Comparison of ENCODE assay signal across 8 mouse cellular contexts in genomic region chr2:90624920-90625319, GRCm38 (mm10). TPM values are rescaled to one million over a fixed set of nuclear protein-coding genes. Genes with fewer than 3 reads are reported as not detected.
DNase-seq lines count a peak whose midpoint lies in the region; ATAC-seq lines count a peak whose summit lies in the region.

No protein-coding gene starts in this region.

- peak overlapping the region; percentile 19; the same call in 1 of the 2 replicates for H3K4me2 ChIP-seq in heart, embryonic 12.5 days
- H3K4me2 ChIP-seq in liver, embryonic 13.5 days: no peak overlapping the region

- peak; percentile 49 for DNase-seq in CD4-positive helper T cell, adult 2 months (ENCODE audit: low read depth, low spot score)
- DNase-seq in adrenal gland, postnatal 14 days: peak; percentile 73
- DNase-seq in embryonic facial prominence, embryonic 10.5 days (ENCODE audit: low spot score): peak; percentile 59
- DNase-seq in kidney, postnatal 10 days: peak; percentile 83
- peak; percentile 38 for DNase-seq in liver, embryonic 13.5 days
- DNase-seq in natural killer cell, adult 2 months (ENCODE audit: low spot score in 2 of 2): peak; percentile 52 to 67
- peak; percentile 62 for DNase-seq in telencephalon, adult 2 months (ENCODE audit: low read depth, low spot score)

- no peaks in the 10 kb centered on the region for H3K9me3 ChIP-seq in embryonic facial prominence, embryonic 10.5 days
- no peaks in the 10 kb centered on the region; the same call in 1 of the 2 replicates for H3K9me3 ChIP-seq in heart, embryonic 12.5 days (replicated peaks)
- H3K9me3 ChIP-seq in liver, embryonic 13.5 days (replicated peaks): no peaks in the 10 kb centered on the region

- ATAC-seq in heart, embryonic 12.5 days (ENCODE audit: insufficient number of reproducible peaks, low FRiP score): no peak
- ATAC-seq in liver, embryonic 13.5 days (ENCODE audit: low read depth): 0 out of 2 replicates have a peak, but pooled peaks have one; percentile 36

- no peak overlapping the region for H3K4me3 ChIP-seq in embryonic facial prominence, embryonic 10.5 days
- H3K4me3 ChIP-seq in heart, embryonic 12.5 days: no peak overlapping the region
- H3K4me3 ChIP-seq in liver, embryonic 13.5 days (replicated peaks): no peak overlapping the region

- H3K9ac ChIP-seq in heart, embryonic 12.5 days: no peak overlapping the region
- H3K9ac ChIP-seq in liver, embryonic 13.5 days: no peak overlapping the region

- 0 out of 2 replicates have a peak, but pooled peaks cover 4% of the 10 kb centered on the region for H3K27me3 ChIP-seq in embryonic facial prominence, embryonic 10.5 days (replicated peaks; ENCODE audit: low read depth, poor library complexity, severe bottlenecking)
- no peaks in the 10 kb centered on the region for H3K27me3 ChIP-seq in heart, embryonic 12.5 days (replicated peaks)
- no peaks in the 10 kb centered on the region; the same call in none of the 2 replicates for H3K27me3 ChIP-seq in liver, embryonic 13.5 days

- 17% methylated on average over 6 of the region's 6 CpGs for WGBS in embryonic facial prominence, embryonic 10.5 days
- 8% methylated on average over 6 of the region's 6 CpGs for WGBS in heart, embryonic 12.5 days
- WGBS in liver, embryonic 13.5 days (ENCODE audit: insufficient replicate concordance): 22% methylated on average over 6 of the region's 6 CpGs

- H3K4me1 ChIP-seq in embryonic facial prominence, embryonic 10.5 days: peaks cover 8% of the 10 kb centered on the region
- no peaks in the 10 kb centered on the region for H3K4me1 ChIP-seq in heart, embryonic 12.5 days (replicated peaks)
- H3K4me1 ChIP-seq in liver, embryonic 13.5 days (replicated peaks): peaks cover 3% of the 10 kb centered on the region; the same call in 1 of the 2 replicates

- H3K36me3 ChIP-seq in embryonic facial prominence, embryonic 10.5 days (replicated peaks): no peaks in the 10 kb centered on the region
- H3K36me3 ChIP-seq in heart, embryonic 12.5 days: no peaks in the 10 kb centered on the region
- no peaks in the 10 kb centered on the region for H3K36me3 ChIP-seq in liver, embryonic 13.5 days

- no peak overlapping the region for H3K27ac ChIP-seq in embryonic facial prominence, embryonic 10.5 days (replicated peaks)
- H3K27ac ChIP-seq in heart, embryonic 12.5 days (ENCODE audit: poor library complexity, severe bottlenecking): no peak overlapping the region
- H3K27ac ChIP-seq in liver, embryonic 13.5 days: no peak overlapping the region

RNA-seq across cellular contexts. Expression of gene Ptprj, which starts 44.5 kb away (rescaled TPM):
- total RNA-seq in adrenal gland, postnatal 14 days (2021): 23.7 and 23.9 TPM in 2 replicates
- 2.4 and 2.7 TPM in 2 replicates for polyA plus RNA-seq in embryonic facial prominence, embryonic 10.5 days (2016; fragmentation: Nextera tagmentation; extraction: Ambion mirVana)
- 1.6 and 2.0 TPM in 2 replicates for polyA plus RNA-seq in heart, embryonic 12.5 days (2016; fragmentation: Nextera tagmentation; extraction: Ambion mirVana)
- 1.7 and 1.9 TPM in 2 replicates for polyA plus RNA-seq in liver, embryonic 13.5 days (2015; fragmentation: Nextera tagmentation; extraction: Ambion mirVana)

RNA-seq across cellular contexts. Expression of gene Nup160, which starts 52.1 kb away (rescaled TPM):
- total RNA-seq in adrenal gland, postnatal 14 days (2021): 26.1 and 28.5 TPM in 2 replicates
- 71.3 and 73.0 TPM in 2 replicates for polyA plus RNA-seq in embryonic facial prominence, embryonic 10.5 days (2016; fragmentation: Nextera tagmentation; extraction: Ambion mirVana)
- 34.7 and 34.8 TPM in 2 replicates for polyA plus RNA-seq in heart, embryonic 12.5 days (2016; fragmentation: Nextera tagmentation; extraction: Ambion mirVana)
- polyA plus RNA-seq in liver, embryonic 13.5 days (2015; fragmentation: Nextera tagmentation; extraction: Ambion mirVana): 35.1 and 44.0 TPM in 2 replicates
